Mouse (Mus musculus) small intestine, adult 2 months (tissue): ENCODE data around the gene Arpc2.

ENCODE experiments used
- CTCF ChIP-seq: fragments of 200-500 bp; IDR thresholded peaks from 2 replicates; pipeline ENCODE4 v1.5.1; 2012; ENCODE audit warnings: low read depth, mild to moderate bottlenecking, control low read depth, inconsistent platforms, low read length, moderate library complexity, mixed read lengths; ENCODE audit not compliant: insufficient replicate concordance, insufficient read length; ENCODE audit errors: extremely low read depth
- POLR2A ChIP-seq: fragments of 200-500 bp; IDR thresholded peaks from 2 replicates; pipeline ENCODE4 v1.6.1; 2012; ENCODE audit warnings: low read depth, mild to moderate bottlenecking, control low read depth, inconsistent platforms, low read length, moderate library complexity

GRCm38 (mm10) chr1:74239162-74239561, 3.3 kb downstream of the Arpc2 start:
- TF ChIP-seq CTCF (no peak), POLR2A (no peak)
